Mouse (Mus musculus) testis, adult 2 months (tissue): ENCODE data around the gene Mdh2. TPM values are rescaled to one million over a fixed set of nuclear protein-coding genes. Genes with fewer than 3 reads are reported as not detected.

Experiments used
- H3K27ac ChIP-seq: fragments of 200-500 bp; 2 replicates; pipeline ENCODE4 v1.5.1; 2012; ENCODE audit warnings: low read depth, low read length; ENCODE audit not compliant: control insufficient read depth, insufficient read depth
- H3K27me3 ChIP-seq: fragments of 200-500 bp; 2 replicates; pipeline ENCODE4 v1.6.1; 2012; ENCODE audit warnings: mild to moderate bottlenecking, low read length, moderate library complexity; ENCODE audit not compliant: control insufficient read depth, insufficient read depth
- H3K36me3 ChIP-seq: fragments of 200-500 bp; 2 replicates; pipeline ENCODE4 v1.6.1; 2012; ENCODE audit warnings: mild to moderate bottlenecking, low read length; ENCODE audit not compliant: control insufficient read depth, insufficient read depth
- H3K4me1 ChIP-seq: fragments of 200-500 bp; 2 replicates; pipeline ENCODE4 v1.6.1; 2012; ENCODE audit warnings: low read length; ENCODE audit not compliant: control insufficient read depth, insufficient read depth
- H3K4me3 ChIP-seq: fragments of 200-500 bp; 2 replicates; pipeline ENCODE4 v1.5.1; 2012; ENCODE audit warnings: low read depth, mild to moderate bottlenecking, low read length, moderate library complexity, mixed read lengths; ENCODE audit not compliant: control insufficient read depth
- CTCF ChIP-seq: fragments of 200-500 bp; IDR thresholded peaks from 2 replicates; pipeline ENCODE4 v1.5.1; 2012; ENCODE audit warnings: low read depth, mild to moderate bottlenecking, inconsistent platforms, low read length, moderate library complexity; ENCODE audit not compliant: control insufficient read depth, insufficient read depth, insufficient replicate concordance
- POLR2A ChIP-seq: fragments of 200-500 bp; IDR thresholded peaks from 2 replicates; pipeline ENCODE4 v1.6.1; 2012; ENCODE audit warnings: low read depth, mild to moderate bottlenecking, inconsistent platforms, low read length, moderate library complexity; ENCODE audit not compliant: control insufficient read depth
- polyA plus RNA-seq: library from polyadenylated mRNA; depleted of rRNA; stranded (reverse); fragments of >200 nt; gene quantifications from 2 replicates; pipeline ENCODE4 v1.2.3, GENCODE M21; 2012

Mdh2 gene
- polyA plus RNA-seq, 1 experiment = 75.6 TPM

GRCm38 (mm10) chr5:135777796-135778470 lies 347 bp upstream of the Mdh2 start, which contains the start of gene Styxl1:
Gene Styxl1 (minus strand): TSS chr5:135778385.
- Histone ChIP-seq H3K4me3 (peak within 1 kb of the TSS; percentile 97), H3K27ac (peak within 1 kb of the TSS; percentile 96), H3K27me3 (no peaks in the 10 kb centered on the region), H3K36me3 (no peaks in the 10 kb centered on the region), H3K4me1 (peaks cover 10% of the 10 kb centered on the region)
- TF ChIP-seq POLR2A (no peak; the same call in 1 of the 2 replicates), CTCF (no peak)

- Histone ChIP-seq H3K4me3 (no peak overlapping the region), H3K4me1 (peaks cover 10% of the 10 kb centered on the region), H3K27ac (no peak overlapping the region), H3K36me3 (no peaks in the 10 kb centered on the region; the same call in 1 of the 2 replicates), H3K27me3 (no peaks in the 10 kb centered on the region)
- TF ChIP-seq CTCF (no peak), POLR2A (no peak)
Measured at GRCm38 (mm10) chr5:135780331-135780730, 2.1 kb downstream of the Mdh2 start.

- no peaks in the 10 kb centered on the region; the same call in 1 of the 2 replicates for H3K36me3 ChIP-seq
- H3K27me3 ChIP-seq = no peaks in the 10 kb centered on the region
- H3K4me1 ChIP-seq = peaks cover 8% of the 10 kb centered on the region
- TF ChIP-seq CTCF = no peak
- no peak for TF ChIP-seq POLR2A
- H3K4me3 ChIP-seq = no peak overlapping the region
- H3K27ac ChIP-seq = no peak overlapping the region
Measured at GRCm38 (mm10) chr5:135782901-135783300, 4.6 kb downstream of the Mdh2 start.

- peak; percentile 99 for TF ChIP-seq CTCF
- TF ChIP-seq POLR2A = no peak
- H3K36me3 ChIP-seq = no peaks in the 10 kb centered on the region
- H3K4me1 ChIP-seq = no peaks in the 10 kb centered on the region; the same call in none of the 2 replicates
- no peaks in the 10 kb centered on the region for H3K27me3 ChIP-seq
- no peak overlapping the region for H3K27ac ChIP-seq
- H3K4me3 ChIP-seq = no peak overlapping the region; the same call in 1 of the 2 replicates
Measured at GRCm38 (mm10) chr5:135793996-135794858, 15.9 kb downstream of the Mdh2 start.

GRCm38 (mm10) chr5:135794859-135795181 lies 16.5 kb downstream of the Mdh2 start:
- no peak for TF ChIP-seq CTCF
- no peak for TF ChIP-seq POLR2A
- Histone ChIP-seq H3K36me3 (no peaks in the 10 kb centered on the region), H3K27me3 (no peaks in the 10 kb centered on the region), H3K27ac (no peak overlapping the region), H3K4me1 (no peaks in the 10 kb centered on the region; the same call in none of the 2 replicates), H3K4me3 (no peak overlapping the region)

GRCm38 (mm10) chr5:135799746-135800145 lies 21.5 kb downstream of the Mdh2 start:
- TF ChIP-seq CTCF = peak; percentile 61; the same call in 1 of the 2 replicates
- no peak for TF ChIP-seq POLR2A
- no peaks in the 10 kb centered on the region for H3K27me3 ChIP-seq
- H3K27ac ChIP-seq = no peak overlapping the region
- H3K36me3 ChIP-seq = no peaks in the 10 kb centered on the region
- no peak overlapping the region for H3K4me3 ChIP-seq
- H3K4me1 ChIP-seq = peaks cover 5% of the 10 kb centered on the region

GRCm38 (mm10) chr5:135800927-135801326 lies 22.6 kb downstream of the Mdh2 start:
- Histone ChIP-seq H3K27ac (no peak overlapping the region), H3K27me3 (no peaks in the 10 kb centered on the region), H3K36me3 (no peaks in the 10 kb centered on the region), H3K4me3 (no peak overlapping the region), H3K4me1 (peaks cover 5% of the 10 kb centered on the region)
- no peak for TF ChIP-seq CTCF
- TF ChIP-seq POLR2A = no peak
